Comparison of ENCODE assay signal across 8 mouse cellular contexts in the genomic region with DNA sequence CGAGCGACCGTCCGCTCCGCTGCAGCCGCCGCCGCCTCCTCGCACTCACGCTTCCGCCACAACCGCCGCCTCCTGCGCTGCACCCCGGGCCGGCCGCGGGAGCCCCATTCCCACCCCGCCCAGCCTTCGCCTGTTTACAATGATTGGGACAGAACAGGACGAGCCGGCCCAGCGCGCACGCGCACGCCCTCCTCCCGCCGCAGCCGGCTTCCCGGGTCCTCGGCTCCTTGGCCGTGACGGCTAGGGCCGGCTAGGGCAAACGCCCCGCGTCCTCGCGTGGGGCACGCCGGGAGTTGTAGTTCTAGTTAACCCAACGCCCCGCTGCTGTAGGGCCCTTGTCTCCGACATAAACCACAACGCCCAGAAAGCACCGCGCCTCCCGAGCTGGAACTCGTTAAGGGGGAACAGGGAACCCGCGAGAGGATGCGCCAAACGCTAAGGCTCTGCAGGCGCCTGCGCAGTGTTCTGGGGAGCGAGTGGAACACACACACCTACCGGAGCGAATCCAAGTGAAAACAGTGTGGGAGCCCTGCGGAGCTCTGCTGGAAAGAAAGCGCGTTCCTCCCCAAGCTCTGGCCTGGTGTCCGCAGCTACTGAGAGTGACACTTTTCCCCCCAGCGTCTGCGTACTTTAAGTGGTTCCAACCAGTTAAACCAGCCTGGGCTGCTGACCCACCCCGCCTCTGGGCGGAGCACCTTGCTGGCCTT. TPM values are rescaled to one million over a fixed set of nuclear protein-coding genes. Genes with fewer than 3 reads are reported as not detected.
DNase-seq lines count a peak whose midpoint lies in the region; ATAC-seq and TF ChIP-seq lines count a peak whose summit lies in the region.

No protein-coding gene starts in this region.

- peak; percentile 30; the same call in 1 of the 2 replicates for TF ChIP-seq EP300 in ES-Bruce4 (IDR thresholded peaks at IDR 0.05; ENCODE audit: insufficient read depth, low read depth, low read length)
- no peak for TF ChIP-seq EP300 in liver, postnatal 0 days (IDR thresholded peaks at IDR 0.05; ENCODE audit: low read depth)

- peak overlapping the region; percentile 87 for H3K27ac ChIP-seq in ES-Bruce4 (ENCODE audit: insufficient read depth, low read length)
- peak overlapping the region; percentile 96 for H3K27ac ChIP-seq in forebrain, embryonic 13.5 days
- peak overlapping the region; percentile 93 for H3K27ac ChIP-seq in liver, postnatal 0 days (ENCODE audit: low read depth)
- peak overlapping the region; percentile 95 for H3K27ac ChIP-seq in neural tube, embryonic 14.5 days (ENCODE audit: low read depth, low read length)

- peak; percentile 45 for TF ChIP-seq POLR2A in ES-Bruce4 (IDR thresholded peaks at IDR 0.05; ENCODE audit: insufficient read depth, low read length)

- intact Hi-C loops in heart, postnatal 10 days (cut with DNase I), result loop anchor here (2.0 kb wide), 1 partner anchor 66 kb away; the partner anchor contains the start of gene Twsg1

- H3K9me3 ChIP-seq in ES-Bruce4 (replicated peaks; ENCODE audit: control insufficient read depth, insufficient read depth, low read length, poor library complexity, severe bottlenecking), result no peaks in the 10 kb centered on the region
- no peaks in the 10 kb centered on the region for H3K9me3 ChIP-seq in forebrain, embryonic 13.5 days (replicated peaks)
- no peaks in the 10 kb centered on the region for H3K9me3 ChIP-seq in liver, postnatal 0 days (ENCODE audit: low read length)
- H3K9me3 ChIP-seq in neural tube, embryonic 14.5 days (ENCODE audit: control insufficient read depth, low read length), result no peaks in the 10 kb centered on the region

- DNase-seq in heart, postnatal 10 days, result peak; percentile 100
- DNase-seq in large intestine, adult 2 months (ENCODE audit: low read depth, low spot score), result peak; percentile 94
- DNase-seq in liver, postnatal 0 days, result peak; percentile 99
- DNase-seq in testis, postnatal 10 days (ENCODE audit: low spot score), result peak; percentile 98

- no peaks in the 10 kb centered on the region for H3K4me1 ChIP-seq in ES-Bruce4 (ENCODE audit: control insufficient read depth, insufficient read depth, low read length)
- H3K4me1 ChIP-seq in forebrain, embryonic 13.5 days, result peaks cover 34% of the 10 kb centered on the region
- H3K4me1 ChIP-seq in liver, postnatal 0 days (ENCODE audit: insufficient read depth), result peaks cover 20% of the 10 kb centered on the region
- peaks cover 15% of the 10 kb centered on the region for H3K4me1 ChIP-seq in neural tube, embryonic 14.5 days (ENCODE audit: control insufficient read depth, insufficient read depth, low read length)

- no peaks in the 10 kb centered on the region for H3K27me3 ChIP-seq in ES-Bruce4 (ENCODE audit: control insufficient read depth, insufficient read depth, low read length, poor library complexity, severe bottlenecking)
- H3K27me3 ChIP-seq in forebrain, embryonic 13.5 days, result no peaks in the 10 kb centered on the region
- no peaks in the 10 kb centered on the region for H3K27me3 ChIP-seq in liver, postnatal 0 days (ENCODE audit: insufficient read depth, low read length)
- no peaks in the 10 kb centered on the region for H3K27me3 ChIP-seq in neural tube, embryonic 14.5 days (ENCODE audit: control insufficient read depth, insufficient read depth, low read length)

- peak overlapping the region; percentile 94 for H3K4me2 ChIP-seq in forebrain, embryonic 13.5 days
- peak overlapping the region; percentile 89 for H3K4me2 ChIP-seq in liver, postnatal 0 days (ENCODE audit: low read depth, low read length)
- peak overlapping the region; percentile 90 for H3K4me2 ChIP-seq in neural tube, embryonic 14.5 days (ENCODE audit: low read depth, low read length)

- ATAC-seq in cerebellum, adult (ENCODE audit: insufficient number of reproducible peaks, low FRiP score, low TSS enrichment), result peak; percentile 97
- ATAC-seq in forebrain, embryonic 13.5 days, result peak; percentile 99
- ATAC-seq in liver, postnatal 0 days, result peak; percentile 98
- peak; percentile 99 for ATAC-seq in neural tube, embryonic 14.5 days (ENCODE audit: low read depth)

- H3K9ac ChIP-seq in ES-Bruce4 (ENCODE audit: low read depth, poor library complexity, severe bottlenecking), result peak overlapping the region; percentile 82
- H3K9ac ChIP-seq in forebrain, embryonic 13.5 days, result peak overlapping the region; percentile 87
- peak overlapping the region; percentile 85 for H3K9ac ChIP-seq in liver, postnatal 0 days (replicated peaks)
- peak overlapping the region; percentile 87 for H3K9ac ChIP-seq in neural tube, embryonic 14.5 days (replicated peaks; ENCODE audit: low read depth, low read length)

- TF ChIP-seq CTCF in ES-Bruce4 (IDR thresholded peaks at IDR 0.05; ENCODE audit: low read depth, low read length), result no peak
- TF ChIP-seq CTCF in liver, postnatal 0 days (IDR thresholded peaks at IDR 0.05; ENCODE audit: low read depth), result peak; percentile 20; the same call in 1 of the 2 replicates

- WGBS in forebrain, embryonic 13.5 days, result 0% methylated on average over 48 of the region's 67 CpGs
- WGBS in large intestine, adult 2 months, result under 1% methylated on average over 67 of the region's 67 CpGs
- WGBS in liver, postnatal 0 days (ENCODE audit: insufficient replicate concordance), result under 1% methylated on average over 66 of the region's 67 CpGs
- WGBS in neural tube, embryonic 14.5 days, result 0% methylated on average over 58 of the region's 67 CpGs

- H3K4me3 ChIP-seq in ES-Bruce4 (ENCODE audit: low read depth, low read length), result peak overlapping the region; percentile 97
- peak overlapping the region; percentile 85 for H3K4me3 ChIP-seq in forebrain, embryonic 13.5 days
- H3K4me3 ChIP-seq in liver, postnatal 0 days (ENCODE audit: low read depth, low read length), result peak overlapping the region; percentile 80
- peak overlapping the region; percentile 91 for H3K4me3 ChIP-seq in neural tube, embryonic 14.5 days (ENCODE audit: low read depth, low read length)

- H3K36me3 ChIP-seq in ES-Bruce4 (ENCODE audit: control insufficient read depth, insufficient read depth, low read length, poor library complexity, severe bottlenecking), result no peaks in the 10 kb centered on the region
- H3K36me3 ChIP-seq in forebrain, embryonic 13.5 days (ENCODE audit: poor library complexity, severe bottlenecking), result no peaks in the 10 kb centered on the region
- H3K36me3 ChIP-seq in liver, postnatal 0 days (replicated peaks; ENCODE audit: insufficient read depth, low read length), result no peaks in the 10 kb centered on the region
- H3K36me3 ChIP-seq in neural tube, embryonic 14.5 days (ENCODE audit: control insufficient read depth, insufficient read depth, low read length), result no peaks in the 10 kb centered on the region

RNA-seq across cellular contexts. Expression of gene Ralbp1, which starts 0.8 kb away (rescaled TPM):
- polyA plus RNA-seq in ES-Bruce4 (2011; ENCODE audit: insufficient read depth, insufficient read length, low read depth, missing spikeins), result 41.3 and 42.9 TPM in 2 replicates
- polyA plus RNA-seq in forebrain, embryonic 13.5 days (2015; fragmentation: Nextera tagmentation; extraction: Ambion mirVana), result 56.9 and 58.4 TPM in 2 replicates
- total RNA-seq in heart, postnatal 10 days (2021), result 10 to 100 TPM; 30.7 to 38.1 TPM
- polyA plus RNA-seq in large intestine, adult 2 months (2012; rRNA removed), result 29.4 and 34.3 TPM in 2 replicates
- 29.5 TPM in 2 replicates for polyA plus RNA-seq in liver, postnatal 0 days (2015; fragmentation: Nextera tagmentation; extraction: Ambion mirVana)
- polyA plus RNA-seq in neural tube, embryonic 14.5 days (2014; fragmentation: Nextera tagmentation; extraction: Ambion mirVana), result 39.5 and 45.9 TPM in 2 replicates

Comparison
In these comparisons a context has a peak if more than half of its experiments do, and no peak if none do; other contexts are left out.
1. Peak in every context shown above with its lines: DNase-seq, ATAC-seq, H3K4me3 ChIP-seq and H3K27ac ChIP-seq.